In genomic region chr9:85342892-85343785, GRCm38 (mm10) we compare ENCODE assay signal across 20 mouse cellular contexts. TPM values are rescaled to one million over a fixed set of nuclear protein-coding genes. Genes with fewer than 3 reads are reported as not detected.
DNase-seq lines count a peak whose midpoint lies in the region; ATAC-seq and TF ChIP-seq lines count a peak whose summit lies in the region.
"Had no signal": no experiment of that assay in that cellular context is flagged by ENCODE, and none has a peak within 500 bp of the region (broad histone marks: within the 10 kb centered on the region; RNA-seq: fewer than 3 reads in every experiment).

No protein-coding gene starts in this region.

- no peaks in the 10 kb centered on the region for H3K27me3 ChIP-seq in lung, postnatal 0 days (replicated peaks; ENCODE audit: insufficient read depth, low read length)
- H3K27me3 ChIP-seq: forebrain, embryonic 12.5 days; limb, embryonic 13.5 days had no signal

- H3K27ac ChIP-seq in lung, postnatal 0 days (ENCODE audit: low read length), result no peak overlapping the region
- H3K27ac ChIP-seq: forebrain, embryonic 12.5 days; limb, embryonic 13.5 days; stomach, postnatal 0 days had no signal

- peaks cover 5% of the 10 kb centered on the region; the same call in 1 of the 2 replicates for H3K4me1 ChIP-seq in lung, postnatal 0 days (ENCODE audit: insufficient read depth, low read depth, low read length)
- peaks cover 3% of the 10 kb centered on the region; the same call in 1 of the 2 replicates for H3K4me1 ChIP-seq in lung, adult 2 months (ENCODE audit: control insufficient read depth, insufficient read depth, low read length)
- H3K4me1 ChIP-seq: forebrain, embryonic 12.5 days; limb, embryonic 13.5 days had no signal

- H3K36me3 ChIP-seq in lung, postnatal 0 days (ENCODE audit: insufficient read depth, low read length), result no peaks in the 10 kb centered on the region
- H3K36me3 ChIP-seq: forebrain, embryonic 12.5 days; limb, embryonic 13.5 days had no signal

- peak; percentile 38; the same call in 1 of the 2 replicates for ATAC-seq in lung, postnatal 0 days

- no peak for TF ChIP-seq POLR2A in lung, adult 2 months (IDR thresholded peaks at IDR 0.05; ENCODE audit: borderline replicate concordance, extremely low read depth, low read depth, low read length)

- no peaks in the 10 kb centered on the region for H3K9me3 ChIP-seq in lung, postnatal 0 days (ENCODE audit: low read length)
- H3K9me3 ChIP-seq: forebrain, embryonic 12.5 days; limb, embryonic 13.5 days had no signal

- H3K4me2 ChIP-seq in lung, postnatal 0 days (replicated peaks; ENCODE audit: low read depth, low read length), result no peak overlapping the region
- H3K4me2 ChIP-seq: forebrain, embryonic 12.5 days; limb, embryonic 13.5 days had no signal

- no peak overlapping the region for H3K9ac ChIP-seq in lung, postnatal 0 days (replicated peaks; ENCODE audit: low read depth)
- H3K9ac ChIP-seq: forebrain, embryonic 12.5 days; limb, embryonic 13.5 days had no signal

- no peak overlapping the region for H3K4me3 ChIP-seq in lung, postnatal 0 days (ENCODE audit: low read depth, low read length)
- no peak overlapping the region for H3K4me3 ChIP-seq in lung, adult 2 months (replicated peaks; ENCODE audit: extremely low read depth, low read depth, low read length)
- H3K4me3 ChIP-seq: forebrain, embryonic 12.5 days; limb, embryonic 13.5 days had no signal

- TF ChIP-seq EP300 in lung, postnatal 0 days (IDR thresholded peaks at IDR 0.05), result peak; percentile 48; the same call in 1 of the 2 replicates

- peak; percentile 12 to 20 for DNase-seq in adrenal gland, postnatal 36 days
- no peak for DNase-seq in adrenal gland, postnatal 14 days
- DNase-seq in lung, postnatal 0 days (ENCODE audit: low spot score), result peak; percentile 48
- DNase-seq in lung, adult 2 months, result no peak
- DNase-seq in lung, postnatal 14 days, result peak; percentile 16
- DNase-seq in ovary, postnatal 36 days (ENCODE audit: low spot score), result no peak
- no peak for DNase-seq in ovary, postnatal 14 days (ENCODE audit: low spot score)
- no peak for DNase-seq in gastrocnemius, postnatal 36 days
- DNase-seq: cerebellum, postnatal 36 days; gastrocnemius, postnatal 25 days; heart, postnatal 10 days; kidney, postnatal 14 days; spleen, adult 18-20 months had no signal

- no peak for TF ChIP-seq CTCF in lung, postnatal 0 days (IDR thresholded peaks at IDR 0.05)
- TF ChIP-seq CTCF in lung, adult 2 months (IDR thresholded peaks at IDR 0.05; ENCODE audit: insufficient read depth, low read length), result no peak

- 24% methylated on average over 8 of the region's 8 CpGs for WGBS in lung, postnatal 0 days
- 24% methylated on average over 8 of the region's 8 CpGs for WGBS in lung, adult 2 months

- intact Hi-C loops in gastrocnemius, postnatal 36 days (cut with DNase I), result no loop called here

RNA-seq across cellular contexts. Expression of gene Tent5a, which starts 16.0 kb away (rescaled TPM):
- 10 to 100 TPM; 17.0 to 22.1 TPM for total RNA-seq in adrenal gland, postnatal 36 days (2021)
- 9.7 and 14.9 TPM in 2 replicates for total RNA-seq in adrenal gland, postnatal 14 days (2021)
- polyA plus RNA-seq in lung, postnatal 0 days (2015; fragmentation: Nextera tagmentation; extraction: Ambion mirVana), result 6.8 and 7.1 TPM in 2 replicates
- polyA plus RNA-seq in lung, adult 2 months (2012; rRNA removed), result 4.3 and 4.4 TPM in 2 replicates
- 1 to 10 TPM; 2.0 to 2.6 TPM for total RNA-seq in gastrocnemius, postnatal 36 days (2021)

RNA-seq across cellular contexts. Expression of gene Gm11114, which starts 30.6 kb away (rescaled TPM):
- total RNA-seq in adrenal gland, postnatal 36 days (2021), result not detected
- not detected in 2 replicates for total RNA-seq in adrenal gland, postnatal 14 days (2021)
- not detected in 2 replicates for polyA plus RNA-seq in lung, postnatal 0 days (2015; fragmentation: Nextera tagmentation; extraction: Ambion mirVana)
- polyA plus RNA-seq in lung, adult 2 months (2012; rRNA removed), result not detected in 2 replicates
- total RNA-seq in gastrocnemius, postnatal 36 days (2021), result not detected
- total RNA-seq: gastrocnemius, postnatal 25 days; heart, postnatal 10 days; layer of hippocampus, postnatal 25 days had no signal
- polyA plus RNA-seq: embryonic facial prominence, embryonic 14.5 days; forebrain, embryonic 12.5 days; limb, embryonic 13.5 days; neural tube, embryonic 11.5 days; stomach, postnatal 0 days; urinary bladder, adult 2 months had no signal

Comparison
In these comparisons a context has a peak if more than half of its experiments do, and no peak if none do; other contexts are left out.
1. DNase-seq: peak in adrenal gland, postnatal 36 days (2 of 2), lung, postnatal 0 days (single experiment) and lung, postnatal 14 days (single experiment); none in adrenal gland, postnatal 14 days (single experiment), lung, adult 2 months (single experiment), ovary, postnatal 36 days (single experiment), ovary, postnatal 14 days (single experiment) and gastrocnemius, postnatal 36 days (0 of 2).